Mouse (Mus musculus) heart, postnatal 0 days (tissue): ENCODE measurements around the gene Pgm2l1. TPM values are rescaled to one million over a fixed set of nuclear protein-coding genes. Genes with fewer than 3 reads are reported as not detected.
A peak's percentile ranks its signal among the peaks of the same experiment; 100 is the strongest.

Experiments
- ATAC-seq: fragments of 200-750 bp; cut with Nextera tagmentation; 2 replicates; pipeline ENCODE4 v1.8.0; 2017; ENCODE audit warnings: low read depth, moderate number of reproducible peaks, moderate library complexity; ENCODE audit not compliant: insufficient read depth
- DNase-seq: peaks from one replicate; pipeline ENCODE4 v3.0.0-alpha.2; 2016; ENCODE audit warnings: low spot score
- H3K27ac ChIP-seq: fragments of 300-500 bp; sonication (generic); 2 replicates; pipeline ENCODE4 v1.5.1; 2014; ENCODE audit warnings: low read depth, mild to moderate bottlenecking
- H3K27me3 ChIP-seq: fragments of 300-500 bp; sonication (generic); 2 replicates; pipeline ENCODE4 v1.6.1; 2014; ENCODE audit warnings: low read length, mixed read lengths; ENCODE audit not compliant: control insufficient read depth, insufficient read depth
- H3K36me3 ChIP-seq: fragments of 300-500 bp; sonication (generic); replicated peaks from 2 replicates; pipeline ENCODE4 v1.6.1; 2014; ENCODE audit warnings: low read length, mixed read lengths; ENCODE audit not compliant: control insufficient read depth, insufficient read depth
- H3K4me1 ChIP-seq: fragments of 300-500 bp; sonication (generic); 2 replicates; pipeline ENCODE4 v1.6.1; 2014; ENCODE audit warnings: antibody characterized with exemption; ENCODE audit not compliant: control insufficient read depth, insufficient read depth
- H3K4me2 ChIP-seq: fragments of 300-500 bp; sonication (generic); 2 replicates; pipeline ENCODE4 v1.6.1; 2014; ENCODE audit warnings: low read depth, mild to moderate bottlenecking, low read length, moderate library complexity
- H3K4me3 ChIP-seq: fragments of 300-500 bp; sonication (generic); 2 replicates; pipeline ENCODE4 v1.5.1; 2014; ENCODE audit warnings: low read depth, low read length
- H3K9ac ChIP-seq: fragments of 300-500 bp; sonication (generic); replicated peaks from 2 replicates; pipeline ENCODE4 v1.6.1; 2014; ENCODE audit warnings: low read depth, low read length, mixed read lengths
- H3K9me3 ChIP-seq: fragments of 300-500 bp; sonication (generic); replicated peaks from 2 replicates; pipeline ENCODE4 v1.6.1; 2016; ENCODE audit warnings: low read length; ENCODE audit not compliant: control insufficient read depth
- CTCF ChIP-seq: IDR thresholded peaks from 2 replicates; pipeline ENCODE4 v1.5.1; 2016; ENCODE audit warnings: antibody characterized with exemption, control low read depth, low read depth
- EP300 ChIP-seq: IDR thresholded peaks from 2 replicates; pipeline ENCODE4 v1.6.1; 2016; ENCODE audit warnings: antibody characterized with exemption, low read depth
- WGBS: fragments of 180-500 bp; shearing (Covaris S2); extraction: QIAGEN DNeasy Blood & Tissue Kit; methylation state at CpG from one replicate; pipeline ENCODE4 v1.1.7; 2014; 5-methylcytosine and 5-hydroxymethylcytosine counted together
- polyA plus RNA-seq: library from polyadenylated mRNA; unstranded; fragments of >200 nt; fragmentation: Nextera tagmentation; extraction: Ambion mirVana; gene quantifications from 2 replicates; pipeline ENCODE4 v1.2.1, GENCODE M21; 2015
- total RNA-seq: library from RNA; depleted of rRNA; stranded (reverse); fragments of >200 nt; gene quantifications from 2 replicates; pipeline ENCODE4 v1.2.3, GENCODE M21; 2014; ENCODE audit warnings: low replicate concordance

The Pgm2l1 gene
- total and polyA plus RNA-seq, 2 experiments from 2014 or later = 0.56 to 3.5 TPM

DNA sequence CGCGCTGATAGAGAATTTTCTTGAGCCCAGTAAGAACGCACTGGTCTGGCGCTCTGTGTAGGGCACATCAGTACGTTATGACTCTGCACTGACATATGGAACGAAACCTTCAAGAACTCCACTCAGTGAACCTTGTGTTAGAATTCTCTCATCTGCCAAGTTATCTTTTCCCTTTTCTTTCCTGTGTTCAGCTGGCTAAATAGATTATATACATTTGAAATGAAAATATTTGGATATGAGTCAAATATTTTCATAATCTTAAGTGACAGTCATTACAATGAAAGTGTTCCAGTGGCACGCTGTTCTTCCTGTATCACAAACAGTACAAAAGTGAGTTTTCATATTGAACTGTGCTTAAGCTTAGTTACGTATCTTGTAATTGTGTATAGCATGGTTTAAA is 45.2 kb downstream of the Pgm2l1 start:
- Histone ChIP-seq H3K4me2 (no peak overlapping the region), H3K9ac (no peak overlapping the region), H3K27me3 (no peaks in the 10 kb centered on the region), H3K9me3 (no peaks in the 10 kb centered on the region), H3K4me3 (no peak overlapping the region), H3K4me1 (no peaks in the 10 kb centered on the region), H3K27ac (no peak overlapping the region), H3K36me3 (0 out of 2 replicates have a peak, but pooled peaks cover 3% of the 10 kb centered on the region)
- WGBS = 86% methylated on average over 8 of the region's 8 CpGs
- TF ChIP-seq EP300 (no peak), CTCF (no peak)
- DNase-seq = no peak
- ATAC-seq = no peak

GRCm38 (mm10) chr7:100274507-100274906 is 47.3 kb downstream of the Pgm2l1 start:
- no peak overlapping the region for H3K9ac ChIP-seq
- no peak overlapping the region for H3K4me3 ChIP-seq
- H3K27me3 ChIP-seq = no peaks in the 10 kb centered on the region
- H3K4me2 ChIP-seq = no peak overlapping the region
- H3K27ac ChIP-seq = no peak overlapping the region
- H3K4me1 ChIP-seq = no peaks in the 10 kb centered on the region
- no peak for TF ChIP-seq CTCF
- TF ChIP-seq EP300 = no peak
- H3K36me3 ChIP-seq = 0 out of 2 replicates have a peak, but pooled peaks cover 3% of the 10 kb centered on the region
- no peak for ATAC-seq
- H3K9me3 ChIP-seq = no peaks in the 10 kb centered on the region
- no peak for DNase-seq
- 36% methylated on average over 6 of the region's 6 CpGs for WGBS

GRCm38 (mm10) chr7:100276397-100276796 is 49.2 kb downstream of the Pgm2l1 start:
- H3K27ac ChIP-seq = no peak overlapping the region
- ATAC-seq = no peak
- TF ChIP-seq EP300 (no peak), CTCF (peak; percentile 47; the same call in 1 of the 2 replicates)
- 45% methylated on average over 2 of the region's 2 CpGs for WGBS
- H3K27me3 ChIP-seq = no peaks in the 10 kb centered on the region
- H3K9me3 ChIP-seq = no peaks in the 10 kb centered on the region
- H3K9ac ChIP-seq = no peak overlapping the region
- no peak overlapping the region for H3K4me3 ChIP-seq
- no peaks in the 10 kb centered on the region for H3K4me1 ChIP-seq
- 0 out of 2 replicates have a peak, but pooled peaks cover 3% of the 10 kb centered on the region for H3K36me3 ChIP-seq
- no peak overlapping the region for H3K4me2 ChIP-seq
- no peak for DNase-seq

- no peak overlapping the region for H3K4me2 ChIP-seq
- H3K9ac ChIP-seq = no peak overlapping the region
- H3K9me3 ChIP-seq = no peaks in the 10 kb centered on the region
- WGBS = 0% methylated on average over 1 of the region's 1 CpGs
- 0 out of 2 replicates have a peak, but pooled peaks cover 5% of the 10 kb centered on the region for H3K27me3 ChIP-seq
- H3K27ac ChIP-seq = no peak overlapping the region
- no peaks in the 10 kb centered on the region for H3K4me1 ChIP-seq
- DNase-seq = peak; percentile 74
- TF ChIP-seq CTCF (peak; percentile 91), EP300 (no peak)
- no peak for ATAC-seq
- no peaks in the 10 kb centered on the region for H3K36me3 ChIP-seq
- no peak overlapping the region for H3K4me3 ChIP-seq
Measured at GRCm38 (mm10) chr7:100279803-100280202, 52.6 kb downstream of the Pgm2l1 start.

DNA sequence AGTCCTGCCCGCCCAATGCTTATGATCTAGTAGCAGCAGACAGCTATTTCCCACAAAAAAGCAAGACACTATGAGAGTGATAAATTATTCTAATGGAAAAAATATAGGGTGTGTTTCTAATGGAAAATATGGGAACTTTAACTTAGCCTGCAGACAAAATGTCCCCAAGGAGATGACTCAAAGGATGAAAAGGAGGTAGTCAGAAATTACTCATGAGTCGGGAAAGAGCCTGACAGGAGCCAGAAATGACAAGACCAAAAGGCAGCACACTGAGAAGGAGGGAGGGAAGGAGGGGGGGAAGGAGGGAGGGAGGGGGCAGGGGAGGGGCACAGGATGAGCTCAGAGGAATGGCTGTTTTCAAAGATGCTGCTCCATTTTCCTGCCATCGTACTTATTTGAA is 54.4 kb downstream of the Pgm2l1 start:
- H3K4me3 ChIP-seq = no peak overlapping the region
- WGBS = 57% methylated on average over 3 of the region's 3 CpGs

DNA sequence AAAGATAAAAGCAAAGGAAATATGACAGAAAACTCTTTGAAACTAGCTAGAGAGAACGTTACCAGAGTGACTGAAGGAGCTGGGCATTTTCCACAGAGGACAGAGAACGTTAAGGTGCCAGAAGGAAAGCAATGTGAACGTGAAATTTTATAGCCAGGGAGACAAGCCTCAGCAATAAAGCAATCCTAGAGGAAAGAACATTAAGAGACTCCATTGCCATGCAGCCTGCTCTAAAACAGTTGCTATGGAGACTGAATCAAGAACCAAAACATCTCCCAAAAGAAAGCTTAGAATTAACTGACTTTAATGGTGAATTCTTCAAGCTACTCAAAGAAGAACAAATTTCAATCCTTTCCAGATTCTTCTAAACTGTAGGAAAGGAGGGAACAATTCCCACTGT is 56.1 kb downstream of the Pgm2l1 start:
- 0 out of 2 replicates have a peak, but pooled peaks cover 6% of the 10 kb centered on the region for H3K27me3 ChIP-seq
- no peak overlapping the region for H3K27ac ChIP-seq
- no peaks in the 10 kb centered on the region for H3K36me3 ChIP-seq
- TF ChIP-seq EP300 (no peak), CTCF (no peak)
- DNase-seq (no peak), ATAC-seq (no peak)
- no peak overlapping the region for H3K9ac ChIP-seq
- H3K4me3 ChIP-seq = no peak overlapping the region
- 0 out of 2 replicates have a peak, but pooled peaks cover 8% of the 10 kb centered on the region for H3K4me1 ChIP-seq
- H3K4me2 ChIP-seq = no peak overlapping the region
- H3K9me3 ChIP-seq = no peaks in the 10 kb centered on the region
- WGBS = 69% methylated on average over 3 of the region's 3 CpGs

More for the DNA sequence above, 54.4 kb downstream of the Pgm2l1 start:
- H3K36me3 ChIP-seq = no peaks in the 10 kb centered on the region
- H3K4me1 ChIP-seq = 0 out of 2 replicates have a peak, but pooled peaks cover 5% of the 10 kb centered on the region
- no peak overlapping the region for H3K4me2 ChIP-seq
- DNase-seq (no peak), ATAC-seq (no peak)
- H3K9ac ChIP-seq = no peak overlapping the region
- H3K27ac ChIP-seq = no peak overlapping the region
- H3K27me3 ChIP-seq = 0 out of 2 replicates have a peak, but pooled peaks cover 6% of the 10 kb centered on the region
- no peak for TF ChIP-seq EP300
- TF ChIP-seq CTCF = no peak
- H3K9me3 ChIP-seq = no peaks in the 10 kb centered on the region
